Mouse (Mus musculus): ENCODE data around the gene Ccdc181.
"Not testable (repeated sequence)": the region's sequence is repeated elsewhere in the genome, so short reads cannot be mapped to it uniquely, and the experiment has no call there.

Ccdc181 gene

DNA sequence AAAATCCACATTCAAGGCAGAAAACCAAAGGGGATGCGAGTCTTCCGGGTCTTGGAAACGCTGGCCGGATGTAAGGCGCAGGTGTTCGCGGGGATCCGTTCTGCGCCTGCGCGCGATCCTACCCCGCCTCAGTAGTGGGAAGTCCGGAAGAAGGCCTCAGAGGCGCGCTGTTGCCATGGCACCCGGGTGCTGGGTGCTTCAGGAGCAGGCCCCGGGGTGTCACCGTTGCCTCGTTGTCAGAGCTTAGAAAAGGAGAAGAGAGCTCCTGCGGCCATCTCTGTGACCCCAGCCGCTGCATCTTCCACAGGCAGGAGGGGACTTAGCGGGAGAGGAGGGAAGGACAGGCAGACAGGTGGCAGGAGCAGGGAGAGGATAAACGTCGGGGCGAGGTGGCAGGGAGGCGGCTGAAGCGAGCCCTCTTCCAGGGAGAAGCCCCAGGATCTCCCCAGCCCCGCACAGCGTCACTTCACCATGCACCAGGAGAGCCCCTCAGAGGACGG, at the start of gene Ccdc181:
Gene Ccdc181, plus strand, starts transcription at position 131 of the 500 bp plus-strand sequence.
- DNase-seq: peak; percentile 99

DNA sequence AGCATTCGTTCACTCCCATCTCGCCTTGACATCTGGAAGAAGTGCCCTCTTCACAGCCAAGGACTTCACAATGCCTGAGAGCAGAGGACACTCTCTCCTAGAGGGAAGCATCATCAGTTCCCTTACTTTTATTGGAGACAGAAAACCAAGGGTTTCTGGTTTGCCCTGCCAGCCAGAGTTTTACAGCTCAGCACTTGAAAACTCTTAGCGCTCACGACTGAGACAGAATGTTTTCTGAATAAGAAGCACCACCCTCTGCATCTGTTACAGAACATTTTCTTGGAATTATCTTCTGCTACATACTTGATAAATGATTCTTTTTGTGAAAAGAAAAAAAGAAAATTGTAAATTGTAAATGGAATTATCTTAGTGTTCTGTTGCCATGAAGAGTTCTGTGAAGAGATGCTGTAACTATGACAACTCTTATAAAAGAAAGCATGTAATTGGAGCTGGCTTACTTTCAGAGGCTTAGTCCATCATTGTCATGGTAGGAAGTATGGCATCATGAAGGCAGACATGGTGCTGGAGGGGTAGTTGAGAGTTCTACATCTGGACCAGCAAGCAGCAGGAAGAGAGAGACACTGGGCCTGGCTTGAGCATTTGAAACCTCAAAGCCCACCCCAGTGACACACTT, 43.3 kb upstream of the Ccdc181 start:
- DNase-seq: not testable (repeated sequence)

DNA sequence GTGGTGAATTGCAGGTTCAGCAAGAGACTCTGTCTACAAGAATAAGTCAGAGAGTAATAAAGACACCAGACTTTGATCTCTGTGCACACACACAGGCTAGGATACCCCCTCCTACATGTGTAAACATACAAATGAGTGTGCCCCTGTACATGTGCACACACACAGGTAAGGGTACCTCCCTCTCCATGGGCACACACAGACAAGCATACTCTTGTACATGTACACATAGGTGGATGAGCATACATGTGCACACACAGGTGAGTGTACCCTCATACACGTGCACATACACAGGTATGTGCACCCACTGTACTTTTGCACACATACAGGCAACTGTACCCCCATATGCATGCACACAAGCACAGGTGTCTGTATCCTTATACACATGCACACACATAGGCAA, 41.9 kb upstream of the Ccdc181 start:
- DNase-seq: no peak

DNA sequence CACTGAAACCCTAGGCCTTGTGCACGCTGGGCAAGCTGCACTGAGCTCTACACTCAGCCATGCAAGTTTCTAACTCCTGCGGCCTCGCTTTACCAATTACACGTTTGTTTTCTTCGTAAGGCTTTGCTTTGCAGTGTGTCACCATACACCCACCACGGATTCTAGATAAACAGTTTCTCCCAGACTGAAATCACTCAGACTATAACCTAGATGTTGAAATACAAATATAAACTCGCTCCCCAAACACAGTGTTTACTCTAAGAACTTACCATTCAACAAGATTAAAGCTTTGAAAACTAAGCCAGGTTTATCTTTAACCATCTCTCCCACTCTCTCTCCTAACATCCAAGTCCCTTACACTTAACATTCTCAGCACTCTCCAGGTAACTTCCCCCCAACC, 40.3 kb upstream of the Ccdc181 start:
- no peak for DNase-seq

DNA sequence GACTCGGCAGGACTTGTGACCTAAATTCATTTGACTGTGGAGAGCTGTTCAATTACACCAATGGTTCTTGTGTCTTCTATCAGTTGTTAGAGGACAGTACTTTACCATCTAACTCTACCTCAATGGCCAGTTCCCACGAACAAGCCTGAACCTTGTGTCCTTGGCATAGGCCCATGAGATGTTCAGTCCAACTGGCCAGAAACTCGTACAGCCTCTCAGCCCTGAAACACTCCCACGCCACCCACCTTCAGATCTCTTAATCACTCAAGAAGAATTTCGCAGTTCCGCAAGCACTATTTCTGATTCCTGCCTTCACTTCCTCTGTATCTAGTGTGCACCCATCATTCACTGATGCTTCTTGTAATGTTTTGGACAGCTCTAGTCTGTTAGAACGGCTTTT, 39.3 kb upstream of the Ccdc181 start:
- DNase-seq: no peak

DNA sequence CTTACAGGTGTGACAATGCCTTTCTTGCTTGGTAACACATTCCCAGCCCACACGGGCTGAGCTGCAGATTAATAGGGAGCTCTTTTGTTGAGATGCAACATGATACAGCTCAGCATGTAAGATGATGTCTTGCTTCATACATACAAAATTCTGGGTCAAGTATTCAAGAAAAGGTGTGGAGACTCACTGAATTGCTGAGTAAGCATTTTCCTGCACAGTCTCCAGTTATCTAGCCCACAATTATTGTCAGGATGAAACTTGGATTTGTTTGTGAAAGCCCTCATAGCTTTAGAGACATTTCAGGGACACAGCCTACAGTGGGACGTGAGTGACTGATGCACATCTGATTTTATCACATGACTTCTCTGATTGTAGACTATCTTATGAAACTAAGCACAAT, 33.9 kb upstream of the Ccdc181 start:
- DNase-seq: no peak

DNA sequence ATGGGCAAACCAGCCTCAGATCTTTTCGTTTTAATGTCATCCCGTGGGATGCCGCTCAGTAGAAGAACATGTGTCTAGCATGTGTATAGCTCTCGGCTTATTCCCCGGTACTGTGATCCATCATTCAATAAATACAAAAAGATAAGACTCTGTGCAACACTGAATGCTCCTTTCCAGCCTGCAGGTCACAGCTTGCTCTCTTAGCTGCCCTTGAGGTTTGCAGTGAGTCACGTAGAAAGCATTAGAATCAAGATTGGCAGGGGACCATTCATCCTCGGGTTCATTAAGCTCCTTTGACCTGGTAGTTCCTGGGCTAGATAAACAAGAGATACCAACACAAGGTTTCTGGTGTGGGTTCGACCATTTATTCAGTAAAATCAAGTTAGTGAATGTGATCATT, 32.6 kb upstream of the Ccdc181 start:
- no peak for DNase-seq

DNA sequence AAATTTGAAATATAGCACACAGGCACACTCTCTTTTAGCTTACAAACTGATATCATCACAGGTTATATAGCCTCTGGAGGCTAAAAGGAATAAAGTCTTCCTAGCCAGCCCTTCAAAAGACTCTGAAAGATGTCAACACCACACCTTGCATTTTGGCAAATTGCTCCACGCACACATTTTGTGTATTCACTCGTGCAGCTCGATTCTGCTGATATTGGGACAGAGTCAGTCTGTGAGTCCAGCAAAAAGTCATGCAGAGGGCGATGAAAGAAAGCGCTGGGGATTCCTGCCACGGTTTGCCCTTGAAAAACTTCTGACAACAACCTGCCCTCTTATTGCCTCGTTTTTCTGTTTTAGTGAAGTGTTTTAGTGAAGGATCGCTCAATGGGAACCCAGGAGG, 27.9 kb upstream of the Ccdc181 start:
- DNase-seq: no peak

DNA sequence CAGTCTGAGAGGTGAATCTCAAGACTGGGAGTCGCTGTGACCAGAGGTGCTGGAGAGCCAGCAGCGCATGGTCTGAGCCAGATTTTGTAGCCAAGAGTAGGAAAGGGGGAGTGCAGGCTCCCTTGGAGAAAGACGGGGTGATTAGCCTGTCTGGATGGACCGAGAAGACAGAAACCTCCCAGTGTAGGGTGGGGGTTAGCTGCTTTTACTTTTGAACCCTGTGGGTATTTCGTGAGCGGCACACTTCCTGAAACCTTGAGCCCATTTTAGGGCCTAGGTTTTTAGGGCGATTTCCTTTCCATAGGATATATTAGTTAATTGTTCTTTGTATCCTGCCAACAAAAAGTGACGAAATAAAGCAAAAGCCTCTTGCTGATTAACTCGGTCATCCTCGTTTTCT, 27.4 kb upstream of the Ccdc181 start:
- peak; percentile 12 for DNase-seq

DNA sequence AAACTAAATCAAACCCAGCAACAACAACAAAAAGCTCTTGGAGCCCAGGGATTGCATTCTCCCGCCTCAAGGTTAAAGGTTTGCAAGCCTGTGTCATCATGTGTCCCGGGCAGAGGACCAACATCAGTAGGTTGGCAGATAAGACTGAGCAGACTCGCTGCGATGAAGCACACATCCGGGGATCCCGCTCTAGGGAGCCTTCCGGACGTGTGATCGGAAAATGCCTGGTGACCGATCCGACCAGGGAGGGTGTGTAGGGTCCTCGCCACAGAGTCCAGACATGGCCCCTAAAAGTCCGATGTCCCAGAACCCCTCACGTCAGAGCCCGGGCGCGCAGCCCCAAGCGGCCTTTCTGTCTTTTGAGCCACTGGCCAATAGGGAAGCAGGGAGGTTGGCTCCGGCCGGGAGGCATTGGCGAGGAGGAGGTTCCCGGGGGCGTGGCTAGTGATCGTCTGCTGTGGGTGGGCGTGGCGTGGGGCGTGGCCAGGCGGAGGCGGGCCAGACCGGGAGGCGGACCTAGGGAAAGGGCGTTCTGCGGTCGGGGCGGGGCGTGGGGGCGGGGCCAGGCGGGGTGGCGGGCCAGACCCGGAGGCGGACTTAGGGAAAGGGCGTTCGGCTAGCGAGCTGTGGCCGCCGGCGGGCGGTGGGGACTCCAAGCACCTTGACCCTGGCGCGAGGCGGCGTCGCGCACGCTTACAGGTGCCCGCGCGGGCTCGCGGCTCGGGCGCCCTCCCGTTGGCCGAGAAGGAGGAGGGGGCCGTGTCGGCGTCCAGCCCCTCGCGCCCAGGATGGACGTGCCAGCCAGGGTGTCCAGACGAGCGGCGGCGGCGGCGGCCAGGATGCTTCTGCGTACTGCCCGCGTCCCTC, 26.7 kb upstream of the Ccdc181 start, which contains the start of gene Slc19a2:
Gene Slc19a2, plus strand, starts transcription at position 582 of the 867 bp plus-strand sequence.
- DNase-seq: peak; percentile 98

DNA sequence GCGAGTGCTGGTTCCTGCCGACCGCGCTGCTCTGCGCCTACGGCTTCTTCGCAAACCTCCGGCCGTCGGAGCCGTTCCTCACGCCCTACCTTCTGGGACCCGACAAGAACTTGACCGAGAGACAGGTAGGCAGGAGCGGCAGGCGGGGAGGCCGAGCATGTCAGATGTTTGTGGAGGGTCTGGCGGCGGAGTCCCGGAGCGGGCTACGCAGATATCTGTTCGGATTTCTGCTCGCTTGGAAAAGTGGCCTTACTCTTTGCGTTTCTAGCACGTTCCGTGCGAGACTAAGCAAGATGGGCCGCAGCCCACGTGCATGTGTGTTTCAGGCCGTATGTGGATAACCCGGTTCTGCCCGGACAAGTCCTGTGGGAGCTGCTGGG, 26.1 kb upstream of the Ccdc181 start:
- no peak for DNase-seq

DNA sequence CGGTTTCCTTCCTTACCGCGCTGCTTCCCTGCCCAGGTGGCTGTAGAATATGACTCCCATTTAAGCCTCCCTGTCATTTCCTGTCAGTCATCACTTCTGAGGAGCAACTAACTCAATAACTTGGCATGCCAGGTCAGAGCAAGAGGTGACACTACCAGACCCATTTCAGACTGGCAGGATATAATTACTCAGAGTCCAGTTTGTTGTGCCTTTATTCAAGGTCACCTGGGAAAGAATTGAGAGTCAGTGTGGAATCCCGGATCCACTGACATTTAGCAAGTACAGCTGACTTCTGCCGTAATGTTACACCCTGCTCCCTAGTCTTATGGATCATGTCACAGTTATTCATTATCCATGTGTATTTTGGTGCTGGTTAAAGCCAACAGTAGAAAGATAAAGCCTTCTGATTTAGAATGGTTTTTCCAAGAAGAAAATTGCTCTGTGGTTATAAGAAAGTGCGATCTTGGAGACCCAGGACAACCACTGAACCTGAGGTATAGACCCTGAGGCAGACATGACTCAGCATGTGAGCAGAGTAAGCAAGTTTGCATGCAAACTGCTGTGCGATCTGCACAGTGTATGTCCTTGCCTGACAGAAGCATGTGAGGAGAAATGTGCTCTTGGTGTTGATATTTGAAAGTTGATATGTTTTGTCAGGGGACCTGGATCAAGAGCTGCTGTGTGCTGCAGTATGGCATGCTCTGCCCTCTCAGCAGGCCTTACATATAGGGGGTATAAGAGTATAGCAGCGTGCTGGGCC, 24.8 kb upstream of the Ccdc181 start:
- no peak for DNase-seq

DNA sequence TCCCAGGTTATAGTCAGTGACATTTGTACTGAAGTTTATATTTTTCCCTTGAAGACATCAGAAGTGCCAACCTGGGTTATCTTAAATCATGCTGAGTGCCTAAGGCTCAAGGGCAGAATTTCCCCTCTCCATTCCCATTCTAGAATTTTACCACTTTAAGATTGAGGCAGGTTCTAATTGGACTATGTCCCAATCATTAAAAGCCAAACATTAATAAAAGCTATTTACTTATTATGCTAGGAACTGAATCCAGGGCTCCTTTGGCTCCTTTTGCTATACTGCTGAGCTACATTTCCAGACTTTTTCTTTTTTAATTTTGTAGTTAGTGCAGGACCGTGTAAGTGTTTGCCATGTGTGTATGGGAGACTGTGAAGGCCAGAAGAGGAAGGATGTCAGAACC, 23.9 kb upstream of the Ccdc181 start:
- DNase-seq: no peak

DNA sequence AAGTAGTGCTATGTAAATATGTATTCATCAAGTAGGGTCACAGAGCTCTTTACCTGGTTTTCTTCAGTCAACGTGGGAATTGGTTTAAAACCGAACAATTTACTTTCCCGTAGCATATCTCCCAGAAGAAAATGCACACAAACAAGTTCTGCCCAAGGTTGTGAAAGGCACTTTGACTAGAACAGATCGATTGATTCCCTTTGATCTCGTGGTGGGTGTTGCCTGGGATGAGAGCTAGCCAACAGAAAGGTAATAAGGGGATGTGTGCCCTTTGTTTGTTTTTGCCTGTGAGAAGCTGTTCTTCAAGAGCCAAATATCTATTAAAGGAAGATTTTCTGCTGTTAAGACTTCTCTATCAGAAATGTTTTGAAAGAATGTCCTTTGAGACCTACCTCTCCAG, 22.8 kb upstream of the Ccdc181 start:
- DNase-seq: no peak

DNA sequence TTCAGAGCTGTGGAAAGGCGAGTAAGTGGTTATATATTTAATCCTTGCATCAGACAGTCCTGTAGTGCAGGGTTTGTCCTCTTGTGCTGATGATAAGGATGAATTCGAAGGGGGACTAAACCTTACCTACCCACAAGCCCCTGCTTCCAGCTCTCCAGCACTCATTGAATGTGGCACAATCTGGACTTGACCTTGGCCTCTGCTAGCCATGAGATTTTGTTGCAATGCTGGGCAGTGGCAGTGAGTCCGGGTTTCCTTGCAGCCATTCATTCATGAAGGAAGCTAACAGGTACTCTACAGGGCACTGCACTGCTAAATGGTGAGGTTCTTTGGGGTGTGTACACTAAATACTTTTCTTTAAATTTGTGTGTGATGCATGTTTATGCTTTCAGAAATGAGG, 20.5 kb upstream of the Ccdc181 start:
- no peak for DNase-seq

DNA sequence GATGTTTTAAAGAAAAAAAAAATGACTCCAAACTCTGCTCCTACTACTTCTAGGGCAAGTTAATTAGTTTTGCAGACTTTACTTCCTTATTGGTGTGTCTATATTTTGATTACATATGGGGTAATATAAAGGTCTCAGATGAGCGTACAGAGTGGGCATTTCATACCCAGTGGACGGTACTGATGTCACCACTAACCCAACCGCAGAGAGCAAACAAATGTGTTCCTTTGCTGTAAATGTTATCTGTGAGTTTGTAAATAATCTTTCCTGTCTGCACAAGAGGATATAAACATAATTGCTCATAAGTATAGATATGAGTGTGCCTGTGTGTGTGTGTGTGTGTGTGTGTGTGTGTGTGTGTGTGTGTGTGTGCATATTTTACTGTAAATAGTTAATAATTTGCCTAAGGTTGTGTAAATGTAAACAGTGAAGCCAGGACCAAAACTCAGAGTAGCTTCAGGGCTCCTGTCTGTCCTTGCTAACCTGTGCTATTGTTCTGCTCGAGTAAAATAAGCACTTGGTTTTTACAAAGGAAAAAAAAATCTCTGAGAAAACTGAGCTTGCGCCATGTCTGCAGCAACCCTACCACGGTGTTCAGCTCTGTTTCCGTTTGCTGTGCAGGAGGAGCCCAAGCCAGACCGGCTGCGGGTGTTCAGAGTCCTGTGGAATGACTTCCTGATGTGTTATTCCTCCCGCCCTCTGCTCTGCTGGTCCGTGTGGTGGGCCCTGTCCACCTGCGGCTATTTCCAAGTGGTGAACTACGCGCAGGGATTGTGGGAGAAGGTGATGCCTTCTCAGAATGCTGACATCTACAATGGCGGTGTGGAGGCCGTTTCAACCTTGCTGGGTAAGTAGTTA, 15.0 kb upstream of the Ccdc181 start:
- no peak for DNase-seq

DNA sequence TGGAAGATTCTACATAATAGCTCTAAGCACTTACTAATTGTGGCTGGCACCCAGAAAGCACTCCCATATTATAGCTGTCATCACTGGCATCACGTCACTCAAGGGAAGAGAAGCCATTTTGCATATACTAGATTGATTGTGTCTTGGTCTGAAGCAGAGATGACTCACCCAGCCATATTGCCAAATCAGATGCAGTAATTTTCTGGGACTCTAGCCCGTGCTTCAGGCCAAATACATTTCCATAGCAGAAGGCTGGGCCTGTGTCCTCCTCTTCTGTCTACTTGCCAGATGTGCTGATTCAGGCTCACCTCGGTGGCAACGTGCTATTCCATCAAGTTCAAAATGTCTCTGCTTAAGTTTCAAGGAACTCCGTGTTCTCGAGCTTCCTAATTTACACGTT, 13.8 kb upstream of the Ccdc181 start:
- no peak for DNase-seq

DNA sequence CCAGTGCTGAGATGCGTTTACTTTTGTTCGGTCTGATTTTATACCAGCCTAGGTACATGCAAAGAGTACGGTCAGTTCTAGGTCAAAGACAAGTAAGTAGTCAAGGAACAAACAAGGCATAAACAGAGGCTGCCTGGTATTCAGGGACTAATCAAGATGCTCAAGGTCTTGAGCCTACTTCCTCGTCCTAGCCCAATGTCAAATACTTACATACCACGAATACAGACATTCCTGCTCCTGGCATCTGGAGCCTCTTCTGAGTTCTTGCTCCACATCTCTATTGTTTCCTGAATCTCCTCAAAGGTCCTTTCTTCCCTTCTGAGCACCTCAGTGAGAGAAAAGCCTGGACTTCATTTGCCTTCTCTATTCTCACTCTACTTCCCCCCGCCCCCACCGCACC, 4.4 kb upstream of the Ccdc181 start:
- DNase-seq: no peak

DNA sequence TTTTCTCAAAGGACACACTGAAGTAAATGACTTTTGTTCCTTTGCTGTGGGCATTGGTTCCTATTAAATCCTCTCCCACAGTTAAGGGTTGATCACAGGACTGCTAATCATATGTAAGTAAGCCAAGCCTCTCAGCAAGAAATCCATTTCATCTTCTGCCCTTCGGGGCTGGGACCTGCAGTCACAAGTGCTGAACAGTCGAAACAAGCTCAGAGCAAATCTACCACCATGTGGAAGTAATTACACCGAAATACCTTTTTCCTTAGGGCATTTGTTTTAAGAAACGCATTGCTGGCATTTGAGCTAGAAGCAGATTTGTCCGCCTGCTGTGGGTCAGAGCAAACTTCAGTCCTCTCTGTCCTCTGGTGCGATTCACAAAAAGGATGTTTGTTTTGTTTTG, 1.7 kb upstream of the Ccdc181 start:
- no peak for DNase-seq

DNA sequence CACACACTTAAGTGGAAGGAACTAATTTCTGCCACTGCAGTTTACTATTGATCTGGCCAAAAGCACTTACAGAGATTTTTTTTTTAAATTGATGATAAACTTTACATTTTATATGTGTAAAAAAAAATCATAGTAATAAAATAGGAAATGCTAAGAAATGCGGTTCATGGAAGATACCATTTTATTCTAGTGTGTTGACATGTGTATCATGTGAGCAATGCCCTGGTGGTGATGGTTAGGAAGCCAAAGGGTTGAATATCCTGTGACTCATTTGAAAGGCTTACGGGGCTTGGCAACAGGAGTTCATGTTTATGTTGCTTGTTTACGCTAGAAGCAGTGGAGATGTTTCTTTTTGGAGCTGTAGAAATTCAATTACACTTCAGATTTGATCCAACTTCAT, 1.2 kb downstream of the Ccdc181 start:
- no peak for DNase-seq

DNA sequence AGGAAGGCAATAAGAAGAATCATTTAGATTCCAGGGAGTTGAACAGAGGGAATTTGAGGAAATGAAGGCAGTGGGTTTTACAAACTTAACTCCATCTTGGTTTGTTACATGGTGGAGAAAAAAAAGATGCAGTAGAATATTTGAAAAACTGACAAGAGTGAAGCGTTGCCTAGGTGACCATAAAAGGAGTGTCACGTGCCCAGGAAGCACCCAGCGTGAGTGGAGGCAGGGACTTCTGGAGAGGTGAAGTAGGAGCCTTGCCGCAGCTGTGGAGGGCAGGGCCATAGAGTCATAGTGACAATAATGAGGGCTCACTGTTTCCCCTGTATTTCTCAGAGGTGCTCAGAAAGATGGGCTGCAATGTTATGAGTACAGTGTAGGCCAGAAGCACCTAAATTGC, 3.9 kb downstream of the Ccdc181 start:
- peak; percentile 62 for DNase-seq

DNA sequence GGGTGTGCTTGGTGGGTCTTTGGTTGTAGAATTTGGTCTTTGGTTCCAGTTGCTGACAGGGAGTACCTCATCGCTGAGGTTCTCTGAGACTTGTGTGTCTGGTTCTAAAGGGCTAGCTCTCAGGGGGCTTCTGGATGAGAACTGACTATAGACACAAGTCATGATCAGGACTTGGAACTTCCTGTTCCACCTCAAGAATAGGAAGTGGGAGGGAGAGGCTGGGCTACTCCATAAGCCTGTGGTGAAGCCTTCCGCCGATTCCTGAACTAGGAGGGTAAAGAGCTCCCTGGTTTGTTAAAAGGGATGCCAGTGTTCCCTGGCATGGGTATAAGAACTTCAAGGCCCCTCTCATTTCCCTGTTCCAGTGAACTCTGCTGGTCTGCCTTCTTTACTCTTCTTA, 8.6 kb downstream of the Ccdc181 start:
- no peak for DNase-seq

DNA sequence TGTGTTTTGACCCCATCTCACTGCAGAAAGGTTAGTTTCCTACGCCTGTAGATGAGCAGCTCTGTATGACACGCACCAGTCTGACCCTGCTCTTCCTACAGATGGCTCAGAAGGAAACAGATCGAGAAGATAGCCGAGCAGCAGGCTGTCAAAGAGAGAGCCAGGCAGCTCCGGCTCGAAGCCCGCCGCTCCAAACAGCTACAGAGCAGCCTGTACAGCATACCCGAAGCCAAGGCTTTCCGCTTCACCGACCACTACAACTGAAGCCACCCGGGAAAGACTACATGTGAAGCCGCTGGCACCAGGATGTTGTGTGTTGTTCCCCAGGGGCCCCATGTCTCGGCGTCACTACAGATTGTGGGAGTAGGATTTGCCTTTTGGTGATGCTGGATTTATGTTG, 12.0 kb downstream of the Ccdc181 start:
- no peak for DNase-seq

Measured in thymus, postnatal 14 days (tissue).